Mouse (Mus musculus): ENCODE data around the gene Srgn. TPM values are rescaled to one million over a fixed set of nuclear protein-coding genes. Genes with fewer than 3 reads are reported as not detected.
A peak's percentile ranks its signal among the peaks of the same experiment; 100 is the strongest.
"Not testable (repeated sequence)": the region's sequence is repeated elsewhere in the genome, so short reads cannot be mapped to it uniquely, and the experiment has no call there.

Srgn gene
- polyA plus RNA-seq, 1 experiment from 2014 or later = 7.5 TPM

DNA sequence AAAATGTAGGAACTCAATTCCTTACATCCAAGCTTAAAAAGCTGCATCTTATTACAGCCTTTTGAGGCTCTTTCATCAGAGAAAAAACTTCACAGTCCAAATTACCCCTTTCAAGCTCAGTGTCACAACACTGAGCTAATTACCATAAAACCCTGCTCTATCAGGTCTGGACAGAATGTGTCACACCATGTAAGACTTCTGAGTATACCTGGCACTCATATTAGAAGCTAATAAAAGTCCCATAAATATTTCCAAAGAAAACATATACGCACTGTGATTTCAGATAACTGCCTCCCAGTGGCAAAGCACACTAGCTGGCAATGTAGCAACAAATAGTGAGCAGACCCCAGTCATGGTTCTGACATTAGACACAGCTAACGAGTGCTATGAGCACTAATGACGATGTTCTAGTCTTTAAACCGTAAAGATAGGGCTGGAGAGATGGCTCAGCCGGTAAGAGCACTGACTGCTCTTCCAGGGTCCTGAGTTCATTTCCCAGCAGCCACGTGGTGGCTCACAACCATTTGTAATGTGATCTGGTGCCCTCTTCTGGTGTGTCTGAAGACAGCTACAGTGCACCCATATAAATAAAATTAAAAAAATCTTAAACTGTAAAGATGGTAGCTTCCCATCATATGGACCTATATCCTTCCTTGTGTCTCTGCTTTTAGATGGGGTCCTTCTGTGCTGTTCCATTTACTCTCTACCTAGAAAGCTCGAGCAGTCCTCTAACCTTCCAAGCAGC lies 46.0 kb downstream of the Srgn start:
- H3K4me2 ChIP-seq (ENCODE audit: low read length) = no peak overlapping the region
- ATAC-seq (no peak), DNase-seq (ENCODE audit: low spot score) (no peak)
- no peaks in the 10 kb centered on the region for H3K27me3 ChIP-seq (replicated peaks; ENCODE audit: control insufficient read depth, insufficient read depth, low read length)
- peaks cover 5% of the 10 kb centered on the region for H3K4me1 ChIP-seq (ENCODE audit: control insufficient read depth, insufficient read depth, low read length)
- no peak overlapping the region for H3K9ac ChIP-seq (ENCODE audit: low read length)
- peaks cover 5% of the 10 kb centered on the region; the same call in 1 of the 2 replicates for H3K36me3 ChIP-seq (ENCODE audit: control insufficient read depth, insufficient read depth, low read length)
- no peak overlapping the region for H3K27ac ChIP-seq (ENCODE audit: low read depth, low read length)
- no peaks in the 10 kb centered on the region for H3K9me3 ChIP-seq (replicated peaks; ENCODE audit: control insufficient read depth, low read length)
- WGBS = 45% methylated on average over 7 of the region's 7 CpGs
- no peak overlapping the region for H3K4me3 ChIP-seq (ENCODE audit: low read depth, low read length)

DNA sequence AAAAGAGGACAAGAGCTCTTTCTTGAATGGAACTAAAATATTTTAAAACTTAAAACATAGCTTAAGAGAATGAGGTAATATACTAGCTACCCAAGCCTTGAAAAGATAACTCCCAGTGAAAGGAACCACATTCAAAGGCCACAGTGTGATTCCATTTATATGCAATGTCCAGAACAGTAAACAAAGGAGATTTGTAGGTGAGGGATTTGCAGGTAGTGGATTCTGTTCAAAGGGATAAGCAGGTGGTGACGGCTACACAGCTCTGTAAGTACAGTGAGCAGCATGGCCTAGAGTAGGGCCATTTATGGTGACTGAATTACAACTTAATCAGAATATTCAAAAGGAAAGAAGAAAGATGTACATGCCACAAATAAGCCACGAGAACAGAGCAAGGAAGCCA lies 50.3 kb downstream of the Srgn start:
- Histone ChIP-seq H3K4me1 (ENCODE audit: control insufficient read depth, insufficient read depth, low read length) (no peaks in the 10 kb centered on the region), H3K36me3 (ENCODE audit: control insufficient read depth, insufficient read depth, low read length) (peaks cover 10% of the 10 kb centered on the region; the same call in 1 of the 2 replicates), H3K27ac (ENCODE audit: low read depth, low read length) (no peak overlapping the region), H3K9me3 (replicated peaks; ENCODE audit: control insufficient read depth, low read length) (no peaks in the 10 kb centered on the region), H3K9ac (ENCODE audit: low read length) (no peak overlapping the region), H3K4me3 (ENCODE audit: low read depth, low read length) (no peak overlapping the region), H3K4me2 (ENCODE audit: low read length) (no peak overlapping the region), H3K27me3 (replicated peaks; ENCODE audit: control insufficient read depth, insufficient read depth, low read length) (no peaks in the 10 kb centered on the region)
- WGBS = 59% methylated on average over 2 of the region's 2 CpGs
- ATAC-seq = no peak
- no peak for DNase-seq (ENCODE audit: low spot score)

DNA sequence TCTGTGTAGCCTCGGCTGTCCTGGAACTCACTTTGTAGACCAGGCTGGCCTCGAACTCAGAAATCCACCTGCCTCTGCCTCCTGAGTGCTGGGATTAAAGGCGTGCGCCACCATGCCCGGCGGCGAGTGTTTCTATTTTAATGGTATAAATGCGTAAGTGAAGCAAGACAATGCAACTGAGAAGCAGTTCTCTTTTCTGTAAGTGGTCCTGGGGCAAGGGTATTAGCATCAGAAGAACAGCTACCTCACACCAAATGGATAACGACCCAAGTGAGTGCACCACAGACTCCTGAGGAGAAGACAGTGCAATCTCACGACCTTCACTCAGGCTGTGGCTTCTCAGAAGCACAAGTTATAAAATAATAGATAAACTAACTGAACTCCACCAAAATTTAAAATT lies 52.3 kb downstream of the Srgn start:
- no peak overlapping the region for H3K27ac ChIP-seq (ENCODE audit: low read depth, low read length)

DNA sequence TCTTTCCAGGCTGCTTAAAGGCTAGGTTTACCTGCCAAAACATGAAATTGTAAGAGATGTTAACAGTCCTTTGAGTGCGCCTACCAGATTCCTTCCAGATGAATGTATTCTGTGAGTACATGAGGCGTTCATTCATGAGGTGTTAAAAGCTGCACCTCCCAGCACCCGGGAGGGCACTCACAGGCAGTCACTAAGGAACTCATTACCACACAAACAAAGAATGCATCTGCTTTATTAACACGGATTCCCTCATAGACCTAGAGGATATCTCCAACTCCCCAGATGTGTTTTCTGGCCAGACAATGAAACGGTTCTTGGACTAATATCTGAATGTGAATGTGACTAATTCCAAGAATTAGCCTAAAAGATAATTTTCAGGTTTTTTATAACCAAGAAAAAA lies 56.1 kb downstream of the Srgn start:
- WGBS = 19% methylated on average over 5 of the region's 5 CpGs
- DNase-seq (ENCODE audit: low spot score) = peak; percentile 14
- no peak for ATAC-seq
- H3K9ac ChIP-seq (ENCODE audit: low read length) = no peak overlapping the region
- H3K27me3 ChIP-seq (replicated peaks; ENCODE audit: control insufficient read depth, insufficient read depth, low read length) = no peaks in the 10 kb centered on the region
- H3K9me3 ChIP-seq (replicated peaks; ENCODE audit: control insufficient read depth, low read length) = no peaks in the 10 kb centered on the region
- H3K27ac ChIP-seq (ENCODE audit: low read depth, low read length) = no peak overlapping the region
- no peak overlapping the region for H3K4me2 ChIP-seq (ENCODE audit: low read length)
- peaks cover 5% of the 10 kb centered on the region; the same call in 1 of the 2 replicates for H3K4me1 ChIP-seq (ENCODE audit: control insufficient read depth, insufficient read depth, low read length)
- H3K36me3 ChIP-seq (ENCODE audit: control insufficient read depth, insufficient read depth, low read length) = peaks cover 10% of the 10 kb centered on the region; the same call in 1 of the 2 replicates
- no peak overlapping the region for H3K4me3 ChIP-seq (ENCODE audit: low read depth, low read length)

More for the DNA sequence above, 52.3 kb downstream of the Srgn start:
- no peak overlapping the region for H3K4me3 ChIP-seq (ENCODE audit: low read depth, low read length)
- no peak overlapping the region for H3K9ac ChIP-seq (ENCODE audit: low read length)
- ATAC-seq (no peak), DNase-seq (ENCODE audit: low spot score) (no peak)
- no peak overlapping the region for H3K4me2 ChIP-seq (ENCODE audit: low read length)
- no peaks in the 10 kb centered on the region for H3K27me3 ChIP-seq (replicated peaks; ENCODE audit: control insufficient read depth, insufficient read depth, low read length)
- peaks cover 5% of the 10 kb centered on the region; the same call in 1 of the 2 replicates for H3K4me1 ChIP-seq (ENCODE audit: control insufficient read depth, insufficient read depth, low read length)
- 88% methylated on average over 10 of the region's 10 CpGs for WGBS
- peaks cover 10% of the 10 kb centered on the region; the same call in 1 of the 2 replicates for H3K36me3 ChIP-seq (ENCODE audit: control insufficient read depth, insufficient read depth, low read length)
- no peaks in the 10 kb centered on the region for H3K9me3 ChIP-seq (replicated peaks; ENCODE audit: control insufficient read depth, low read length)

DNA sequence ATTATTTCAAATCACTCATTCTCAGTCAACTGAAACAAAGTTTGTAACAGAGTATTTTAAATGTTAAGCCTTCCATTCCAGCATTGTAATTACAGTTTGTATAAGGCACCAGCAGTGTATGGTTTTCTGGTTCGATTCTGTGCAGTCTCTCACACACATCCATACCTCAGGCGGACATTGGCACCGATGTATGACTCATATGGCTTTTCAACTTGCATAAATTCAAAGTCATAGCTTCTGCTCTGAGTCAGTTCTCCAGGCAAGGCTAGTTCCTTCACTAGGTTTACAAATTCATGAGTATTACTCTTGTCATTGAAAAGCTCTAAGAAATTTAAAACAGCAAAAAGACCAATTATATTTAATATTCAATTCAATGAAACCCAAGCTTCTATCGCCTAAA lies 57.5 kb downstream of the Srgn start:
- Histone ChIP-seq H3K36me3 (ENCODE audit: control insufficient read depth, insufficient read depth, low read length) (peaks cover 8% of the 10 kb centered on the region; the same call in 1 of the 2 replicates), H3K9me3 (replicated peaks; ENCODE audit: control insufficient read depth, low read length) (no peaks in the 10 kb centered on the region), H3K4me1 (ENCODE audit: control insufficient read depth, insufficient read depth, low read length) (peaks cover 5% of the 10 kb centered on the region; the same call in 1 of the 2 replicates), H3K27ac (ENCODE audit: low read depth, low read length) (no peak overlapping the region), H3K27me3 (replicated peaks; ENCODE audit: control insufficient read depth, insufficient read depth, low read length) (no peaks in the 10 kb centered on the region), H3K9ac (ENCODE audit: low read length) (no peak overlapping the region), H3K4me3 (ENCODE audit: low read depth, low read length) (no peak overlapping the region), H3K4me2 (ENCODE audit: low read length) (no peak overlapping the region)
- ATAC-seq (no peak), DNase-seq (ENCODE audit: low spot score) (no peak)
- WGBS = 95% methylated on average over 4 of the region's 4 CpGs

DNA sequence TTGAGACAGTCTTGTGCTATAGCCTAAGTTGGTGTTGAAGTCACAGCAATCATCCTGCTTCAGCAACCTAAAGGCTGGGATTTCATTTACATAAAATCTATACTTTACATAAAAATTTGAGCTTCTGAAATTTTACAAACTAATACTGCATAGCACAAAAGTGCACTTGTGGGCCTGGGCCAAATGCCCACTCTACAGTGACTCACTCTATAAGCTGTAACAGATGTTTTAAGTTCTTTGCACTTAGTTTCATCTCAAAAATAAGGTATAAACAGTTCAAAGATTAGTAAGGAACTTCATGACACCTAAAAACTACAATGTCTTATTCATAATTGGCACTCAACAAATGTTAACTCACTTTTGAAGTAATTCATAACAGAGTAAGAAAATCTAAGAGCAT lies 65.9 kb downstream of the Srgn start:
- Histone ChIP-seq H3K9ac (ENCODE audit: low read length) (no peak overlapping the region), H3K4me2 (ENCODE audit: low read length) (no peak overlapping the region), H3K27ac (ENCODE audit: low read depth, low read length) (no peak overlapping the region), H3K36me3 (ENCODE audit: control insufficient read depth, insufficient read depth, low read length) (peaks cover 47% of the 10 kb centered on the region), H3K4me3 (ENCODE audit: low read depth, low read length) (no peak overlapping the region), H3K27me3 (replicated peaks; ENCODE audit: control insufficient read depth, insufficient read depth, low read length) (no peaks in the 10 kb centered on the region), H3K4me1 (ENCODE audit: control insufficient read depth, insufficient read depth, low read length) (no peaks in the 10 kb centered on the region), H3K9me3 (replicated peaks; ENCODE audit: control insufficient read depth, low read length) (no peaks in the 10 kb centered on the region)
- ATAC-seq (no peak), DNase-seq (ENCODE audit: low spot score) (no peak)

DNA sequence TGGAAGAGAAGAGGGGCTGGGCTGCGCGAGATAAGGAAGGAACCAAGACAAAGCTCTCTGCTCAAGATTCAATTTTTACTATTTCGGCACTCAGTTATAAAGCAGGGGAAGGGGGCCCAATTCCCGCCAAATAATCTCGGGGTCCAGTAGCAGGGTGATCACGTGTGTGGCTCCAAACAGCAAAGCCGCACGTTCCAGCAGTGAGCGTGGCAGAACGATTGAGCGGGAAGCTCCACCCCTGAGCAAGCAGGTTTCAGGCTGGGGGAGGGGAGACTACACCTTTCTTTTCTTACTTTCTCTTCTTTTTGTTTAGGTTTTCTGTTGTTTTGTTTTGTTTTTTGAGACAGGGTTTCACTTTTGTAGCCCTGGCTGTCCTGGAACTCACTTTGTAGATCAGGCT lies 75.2 kb downstream of the Srgn start:
- not testable (repeated sequence) for ATAC-seq; H3K9ac ChIP-seq (ENCODE audit: low read length); H3K9me3 ChIP-seq (replicated peaks; ENCODE audit: control insufficient read depth, low read length); H3K4me3 ChIP-seq (ENCODE audit: low read depth, low read length); H3K27ac ChIP-seq (ENCODE audit: low read depth, low read length); H3K4me2 ChIP-seq (ENCODE audit: low read length); H3K27me3 ChIP-seq (replicated peaks; ENCODE audit: control insufficient read depth, insufficient read depth, low read length); DNase-seq (ENCODE audit: low spot score)
- 62% methylated on average over 11 of the region's 11 CpGs for WGBS
- H3K36me3 ChIP-seq (ENCODE audit: control insufficient read depth, insufficient read depth, low read length) = peaks cover 26% of the 10 kb centered on the region
- H3K4me1 ChIP-seq (ENCODE audit: control insufficient read depth, insufficient read depth, low read length) = peaks cover 10% of the 10 kb centered on the region; the same call in 1 of the 2 replicates

DNA sequence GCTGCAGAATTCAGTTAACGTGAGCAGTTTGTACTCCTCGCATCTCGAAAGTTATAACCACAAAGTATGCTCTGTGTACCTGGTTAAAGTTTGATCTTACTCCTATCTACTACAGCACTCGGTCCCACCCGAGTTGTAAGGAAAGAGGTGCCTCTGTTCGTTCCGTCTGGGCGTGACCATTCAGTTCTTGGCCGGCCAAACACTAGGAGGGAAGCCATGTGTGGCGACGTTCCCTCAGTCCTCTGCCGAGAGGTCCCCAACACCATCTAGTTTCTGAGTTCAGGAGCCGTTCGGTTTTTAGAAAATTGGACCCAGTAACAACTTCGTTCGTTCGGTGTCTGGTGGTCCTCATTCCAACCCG lies 77.0 kb downstream of the Srgn start:
- Histone ChIP-seq H3K4me2 (ENCODE audit: low read length) (peak overlapping the region; percentile 63), H3K36me3 (ENCODE audit: control insufficient read depth, insufficient read depth, low read length) (peaks cover 28% of the 10 kb centered on the region), H3K9me3 (replicated peaks; ENCODE audit: control insufficient read depth, low read length) (no peaks in the 10 kb centered on the region), H3K4me1 (ENCODE audit: control insufficient read depth, insufficient read depth, low read length) (peaks cover 10% of the 10 kb centered on the region; the same call in 1 of the 2 replicates), H3K9ac (ENCODE audit: low read length) (peak overlapping the region; percentile 84), H3K4me3 (ENCODE audit: low read depth, low read length) (peak overlapping the region; percentile 79), H3K27me3 (replicated peaks; ENCODE audit: control insufficient read depth, insufficient read depth, low read length) (no peaks in the 10 kb centered on the region), H3K27ac (ENCODE audit: low read depth, low read length) (peak overlapping the region; percentile 76)
- DNase-seq (ENCODE audit: low spot score) = no peak
- no peak; the same call in 1 of the 2 replicates for ATAC-seq
- WGBS = 39% methylated on average over 18 of the region's 18 CpGs
